Mouse (Mus musculus): ENCODE data around the gene Tlk1. TPM values are rescaled to one million over a fixed set of nuclear protein-coding genes. Genes with fewer than 3 reads are reported as not detected.

Gene Tlk1
- polyA plus RNA-seq, 1 experiment from 2014 or later: 28.0 TPM

GRCm38 (mm10) chr2:70853329-70853728 lies 27.8 kb upstream of the Tlk1 start:
- Histone ChIP-seq H3K27me3 (no peaks in the 10 kb centered on the region), H3K36me3 (no peaks in the 10 kb centered on the region), H3K4me1 (replicated peaks) (peaks cover 6% of the 10 kb centered on the region), H3K27ac (no peak overlapping the region), H3K4me2 (peak overlapping the region; percentile 53; the same call in 1 of the 2 replicates), H3K9ac (no peak overlapping the region), H3K4me3 (no peak overlapping the region), H3K9me3 (replicated peaks) (no peaks in the 10 kb centered on the region)
- ATAC-seq (replicated peaks; ENCODE audit: insufficient number of reproducible peaks, insufficient read depth, low FRiP score, low read depth): no peak
- 51% methylated on average over 7 of the region's 7 CpGs for WGBS

- H3K4me1 ChIP-seq (replicated peaks): peaks cover 6% of the 10 kb centered on the region
- H3K4me3 ChIP-seq: peak overlapping the region; percentile 27
- H3K27ac ChIP-seq: no peak overlapping the region
- H3K27me3 ChIP-seq: no peaks in the 10 kb centered on the region
- ATAC-seq (replicated peaks; ENCODE audit: insufficient number of reproducible peaks, insufficient read depth, low FRiP score, low read depth): no peak
- no peak overlapping the region for H3K9ac ChIP-seq
- 23% methylated on average over 11 of the region's 11 CpGs for WGBS
- H3K36me3 ChIP-seq: no peaks in the 10 kb centered on the region
- peak overlapping the region; percentile 53 for H3K4me2 ChIP-seq
- no peaks in the 10 kb centered on the region for H3K9me3 ChIP-seq (replicated peaks)
Measured at GRCm38 (mm10) chr2:70852796-70853221, 27.3 kb upstream of the Tlk1 start.

DNA sequence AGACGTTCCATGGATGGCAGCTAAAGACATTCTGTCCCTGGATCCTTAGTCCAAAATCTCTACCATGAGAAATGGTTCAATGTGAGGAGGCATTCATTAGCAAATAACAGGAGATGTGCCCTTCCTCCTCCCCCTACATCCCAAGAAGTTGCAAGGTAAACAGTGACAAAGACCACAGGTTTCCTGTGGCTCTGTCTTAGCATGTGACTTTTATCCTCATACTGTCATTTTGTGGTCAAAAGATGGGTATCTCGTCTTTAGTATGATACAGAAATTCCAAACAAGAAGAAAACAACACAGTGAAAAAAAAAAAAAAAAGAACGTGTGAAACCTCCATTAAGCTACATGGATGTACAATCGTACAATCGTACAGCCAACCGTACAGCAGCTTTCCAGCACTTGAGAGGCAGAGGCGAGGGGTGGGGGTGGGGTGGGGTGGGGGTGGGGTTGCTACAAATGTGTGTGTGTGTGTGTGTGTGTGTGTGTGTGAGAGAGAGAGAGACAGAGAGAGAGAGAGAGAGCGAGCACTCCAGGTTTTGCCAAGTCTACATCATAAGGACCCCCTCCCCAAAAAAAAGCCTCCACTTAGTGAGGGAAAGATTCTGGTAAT lies 26.8 kb upstream of the Tlk1 start:
- Histone ChIP-seq H3K36me3 (no peaks in the 10 kb centered on the region), H3K9me3 (replicated peaks) (no peaks in the 10 kb centered on the region), H3K27ac (no peak overlapping the region), H3K4me2 (peak overlapping the region; percentile 53), H3K4me3 (peak overlapping the region; percentile 27), H3K9ac (no peak overlapping the region), H3K4me1 (replicated peaks) (peaks cover 6% of the 10 kb centered on the region), H3K27me3 (no peaks in the 10 kb centered on the region)
- WGBS: 44% methylated on average over 8 of the region's 8 CpGs
- ATAC-seq (replicated peaks; ENCODE audit: insufficient number of reproducible peaks, insufficient read depth, low FRiP score, low read depth): no peak

DNA sequence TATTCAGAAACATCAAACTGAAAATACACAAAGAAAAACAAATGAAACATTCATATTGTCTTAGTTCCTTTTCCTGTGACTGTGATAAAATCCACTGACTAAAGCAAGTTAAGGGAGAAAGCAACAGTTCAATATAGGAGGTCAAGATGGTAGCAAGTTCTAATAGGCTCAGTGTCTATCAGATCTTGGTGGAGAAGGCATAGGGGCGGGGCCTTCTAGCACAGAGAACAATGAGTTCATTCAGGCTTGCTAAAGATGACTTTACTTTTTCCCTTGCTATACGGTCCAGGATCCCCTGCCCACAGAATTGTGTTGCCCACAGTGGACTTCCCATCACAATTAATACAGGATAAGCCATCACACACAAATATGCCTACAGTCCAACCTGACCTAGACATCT lies 20.3 kb upstream of the Tlk1 start:
- no peaks in the 10 kb centered on the region; the same call in 1 of the 2 replicates for H3K4me1 ChIP-seq (replicated peaks)

DNA sequence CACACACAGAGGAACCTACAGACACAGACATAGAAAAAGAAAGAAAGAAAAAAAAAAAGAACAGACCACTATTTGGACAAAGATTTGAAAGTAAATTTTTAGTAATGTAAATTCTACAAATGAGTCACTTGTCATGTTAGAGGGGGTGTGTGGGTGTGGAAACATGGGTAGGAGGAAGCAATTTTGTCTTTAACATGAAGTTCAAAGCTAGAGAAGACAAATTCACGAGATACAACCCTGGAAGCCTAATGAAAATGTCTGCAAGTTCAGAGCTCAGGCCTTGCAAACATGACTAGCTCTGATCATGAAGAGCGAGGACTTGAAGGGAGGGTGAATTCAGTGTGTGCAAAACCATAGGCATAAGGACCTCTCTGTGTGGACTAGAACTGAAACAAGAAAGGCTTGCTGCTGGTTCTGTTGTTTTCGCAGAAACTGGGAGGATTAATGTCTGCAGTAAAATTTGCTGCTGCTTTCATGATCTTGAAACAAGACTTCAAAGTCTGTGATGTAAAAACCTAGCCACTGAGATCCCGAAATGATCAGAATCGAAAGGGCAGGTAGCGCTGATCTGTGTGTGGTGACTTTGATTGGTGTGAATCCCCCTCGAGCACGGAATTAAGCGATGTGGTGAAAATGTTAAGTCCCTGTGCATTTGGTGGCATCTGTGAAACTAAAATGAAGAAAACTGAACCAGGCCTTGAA lies 19.3 kb upstream of the Tlk1 start:
- Histone ChIP-seq H3K4me3 (no peak overlapping the region), H3K9me3 (replicated peaks) (no peaks in the 10 kb centered on the region), H3K4me1 (replicated peaks) (no peaks in the 10 kb centered on the region; the same call in 1 of the 2 replicates), H3K27me3 (no peaks in the 10 kb centered on the region), H3K4me2 (no peak overlapping the region), H3K27ac (no peak overlapping the region), H3K36me3 (no peaks in the 10 kb centered on the region), H3K9ac (no peak overlapping the region)
- WGBS: 79% methylated on average over 9 of the region's 9 CpGs
- no peak for ATAC-seq (replicated peaks; ENCODE audit: insufficient number of reproducible peaks, insufficient read depth, low FRiP score, low read depth)

More for the DNA sequence above, 20.3 kb upstream of the Tlk1 start:
- Histone ChIP-seq H3K27me3 (no peaks in the 10 kb centered on the region), H3K9me3 (replicated peaks) (no peaks in the 10 kb centered on the region), H3K9ac (no peak overlapping the region), H3K4me3 (no peak overlapping the region), H3K27ac (no peak overlapping the region), H3K36me3 (no peaks in the 10 kb centered on the region), H3K4me2 (no peak overlapping the region)
- 75% methylated on average over 2 of the region's 2 CpGs for WGBS
- no peak for ATAC-seq (replicated peaks; ENCODE audit: insufficient number of reproducible peaks, insufficient read depth, low FRiP score, low read depth)

DNA sequence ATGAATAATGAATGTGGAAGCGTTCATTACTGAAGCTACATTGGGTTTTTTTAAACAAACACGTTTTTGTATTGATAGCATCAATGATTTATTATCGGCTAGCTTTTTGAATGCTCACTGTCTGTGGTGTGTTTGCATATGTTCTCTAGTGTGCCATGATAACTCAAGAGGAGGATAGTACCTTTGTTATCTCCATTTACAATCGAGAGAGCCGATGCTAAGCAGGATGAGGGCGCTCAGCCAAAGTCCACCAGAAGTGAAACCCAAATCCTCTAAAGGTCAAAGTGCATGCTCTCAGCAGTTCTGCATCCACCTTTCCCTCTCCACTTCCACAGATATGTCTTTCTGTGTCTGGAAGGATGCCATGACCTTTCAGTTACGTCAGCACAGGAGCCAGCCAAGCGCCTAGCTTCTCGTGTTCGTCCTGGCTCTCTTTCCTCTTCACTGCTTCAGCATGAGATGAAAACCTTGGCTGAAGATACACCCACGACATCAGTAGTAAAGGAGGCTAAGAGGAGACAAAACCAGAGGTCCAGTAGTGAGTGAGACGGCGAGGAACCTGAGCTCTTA lies 16.6 kb upstream of the Tlk1 start:
- Histone ChIP-seq H3K27me3 (no peaks in the 10 kb centered on the region), H3K4me3 (no peak overlapping the region), H3K27ac (no peak overlapping the region), H3K36me3 (no peaks in the 10 kb centered on the region), H3K9me3 (replicated peaks) (no peaks in the 10 kb centered on the region), H3K9ac (no peak overlapping the region), H3K4me1 (replicated peaks) (peaks cover 7% of the 10 kb centered on the region), H3K4me2 (no peak overlapping the region)
- no peak for ATAC-seq (replicated peaks; ENCODE audit: insufficient number of reproducible peaks, insufficient read depth, low FRiP score, low read depth)
- WGBS: 60% methylated on average over 13 of the region's 13 CpGs

DNA sequence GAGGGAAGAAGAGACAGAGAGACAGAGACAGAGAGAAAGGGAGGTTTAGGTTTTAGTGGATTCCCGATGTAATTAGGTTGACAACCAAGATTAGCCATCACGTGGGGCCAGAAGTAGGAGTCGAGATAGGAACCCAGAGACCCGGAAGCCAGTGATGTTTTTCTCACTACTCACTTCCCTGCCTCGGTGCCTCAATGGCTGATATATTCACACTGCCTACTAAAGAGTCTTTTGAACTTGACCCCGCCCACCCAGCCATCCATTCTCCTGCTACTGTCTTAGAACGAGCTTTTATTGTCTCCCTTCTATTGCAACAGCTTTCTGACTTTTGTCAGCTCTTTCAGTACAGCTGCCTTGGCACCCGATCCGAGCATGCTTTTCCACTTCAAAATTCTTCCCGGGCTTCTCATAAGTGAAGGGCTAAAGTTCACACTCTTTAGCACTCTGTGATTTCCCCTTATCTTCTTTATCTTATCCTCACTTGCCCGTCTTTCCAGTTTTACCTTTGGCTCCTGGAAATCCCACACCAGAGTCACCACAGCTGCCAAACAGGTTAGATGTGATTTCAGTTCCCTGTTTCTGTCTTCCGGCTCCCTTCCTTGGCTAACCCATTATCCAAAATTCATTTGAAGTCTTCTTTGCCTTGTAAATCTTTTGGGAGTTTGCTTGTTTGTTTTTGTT lies 13.1 kb upstream of the Tlk1 start:
- 15% methylated on average over 12 of the region's 12 CpGs for WGBS
- ATAC-seq (replicated peaks; ENCODE audit: insufficient number of reproducible peaks, insufficient read depth, low FRiP score, low read depth): no peak
- Histone ChIP-seq H3K36me3 (no peaks in the 10 kb centered on the region), H3K9me3 (replicated peaks) (no peaks in the 10 kb centered on the region), H3K9ac (no peak overlapping the region), H3K27me3 (no peaks in the 10 kb centered on the region), H3K4me3 (peak overlapping the region; percentile 20; the same call in 1 of the 2 replicates), H3K27ac (no peak overlapping the region), H3K4me2 (peak overlapping the region; percentile 44), H3K4me1 (replicated peaks) (peaks cover 10% of the 10 kb centered on the region)

- Histone ChIP-seq H3K27ac (no peak overlapping the region), H3K9ac (no peak overlapping the region), H3K36me3 (no peaks in the 10 kb centered on the region), H3K4me2 (no peak overlapping the region), H3K4me3 (no peak overlapping the region), H3K4me1 (replicated peaks) (peaks cover 10% of the 10 kb centered on the region), H3K27me3 (no peaks in the 10 kb centered on the region), H3K9me3 (replicated peaks) (no peaks in the 10 kb centered on the region)
- ATAC-seq (replicated peaks; ENCODE audit: insufficient number of reproducible peaks, insufficient read depth, low FRiP score, low read depth): no peak
- WGBS: 67% methylated on average over 4 of the region's 4 CpGs
Measured at GRCm38 (mm10) chr2:70836306-70836651, 10.8 kb upstream of the Tlk1 start.

DNA sequence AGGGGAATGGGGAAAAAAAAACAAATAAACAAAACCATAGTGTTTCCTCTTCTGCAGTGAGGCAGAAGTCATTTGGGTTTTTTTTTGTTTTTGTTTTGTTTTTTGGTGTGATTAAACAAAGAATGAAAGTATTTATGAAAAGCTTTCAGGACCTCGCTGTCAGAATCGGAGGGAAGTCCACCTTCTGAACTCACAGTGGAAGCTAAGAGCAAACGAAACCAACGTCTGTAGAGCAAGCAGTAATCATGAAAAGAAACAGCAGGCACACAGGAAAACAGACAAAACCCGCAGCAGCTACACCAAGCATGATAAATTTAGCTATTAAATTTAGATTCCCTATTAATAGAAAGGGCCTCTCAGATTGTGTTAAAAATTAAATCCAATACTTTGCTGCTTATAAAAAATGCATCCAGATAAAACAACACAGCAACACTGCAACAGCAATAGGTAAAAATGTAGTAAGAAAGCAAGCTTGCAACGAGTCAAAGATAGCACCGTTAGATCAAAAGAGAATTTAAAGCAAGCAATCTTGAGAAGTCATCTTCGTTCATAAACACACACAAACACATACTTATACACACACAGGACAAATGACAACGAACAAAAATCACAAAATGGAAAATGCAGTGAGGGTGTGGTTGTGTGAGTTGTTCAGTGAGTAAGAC lies 10.2 kb upstream of the Tlk1 start:
- no peak overlapping the region for H3K27ac ChIP-seq
- H3K4me1 ChIP-seq (replicated peaks): peaks cover 10% of the 10 kb centered on the region
- WGBS: 55% methylated on average over 9 of the region's 9 CpGs
- H3K4me2 ChIP-seq: no peak overlapping the region
- ATAC-seq (replicated peaks; ENCODE audit: insufficient number of reproducible peaks, insufficient read depth, low FRiP score, low read depth): no peak
- H3K27me3 ChIP-seq: no peaks in the 10 kb centered on the region
- H3K36me3 ChIP-seq: no peaks in the 10 kb centered on the region
- no peak overlapping the region for H3K4me3 ChIP-seq
- no peak overlapping the region for H3K9ac ChIP-seq
- H3K9me3 ChIP-seq (replicated peaks): no peaks in the 10 kb centered on the region

- WGBS: 86% methylated on average over 2 of the region's 2 CpGs
- no peak for ATAC-seq (replicated peaks; ENCODE audit: insufficient number of reproducible peaks, insufficient read depth, low FRiP score, low read depth)
- Histone ChIP-seq H3K4me3 (no peak overlapping the region), H3K27ac (no peak overlapping the region), H3K27me3 (no peaks in the 10 kb centered on the region), H3K9ac (no peak overlapping the region), H3K4me2 (no peak overlapping the region), H3K9me3 (replicated peaks) (no peaks in the 10 kb centered on the region), H3K36me3 (no peaks in the 10 kb centered on the region), H3K4me1 (replicated peaks) (peaks cover 10% of the 10 kb centered on the region)
Measured at GRCm38 (mm10) chr2:70835209-70835608, 9.7 kb upstream of the Tlk1 start.

- WGBS: 51% methylated on average over 1 of the region's 1 CpGs
- Histone ChIP-seq H3K27ac (no peak overlapping the region), H3K4me1 (replicated peaks) (peaks cover 3% of the 10 kb centered on the region), H3K27me3 (no peaks in the 10 kb centered on the region), H3K9me3 (replicated peaks) (no peaks in the 10 kb centered on the region), H3K36me3 (no peaks in the 10 kb centered on the region), H3K9ac (no peak overlapping the region), H3K4me3 (no peak overlapping the region), H3K4me2 (no peak overlapping the region)
- no peak for ATAC-seq (replicated peaks; ENCODE audit: insufficient number of reproducible peaks, insufficient read depth, low FRiP score, low read depth)
Measured at GRCm38 (mm10) chr2:70833261-70833660, 7.7 kb upstream of the Tlk1 start.

Data from heart, embryonic 15.5 days (tissue).